Mouse (Mus musculus) adrenal gland, postnatal 14 days (tissue): ENCODE measurements around the gene Gm21876. TPM values are rescaled to one million over a fixed set of nuclear protein-coding genes. Genes with fewer than 3 reads are reported as not detected.
"Not testable (repeated sequence)": the region's sequence is repeated elsewhere in the genome, so short reads cannot be mapped to it uniquely, and the experiment has no call there.

Experiments
- DNase-seq: peaks from one replicate; pipeline ENCODE4 v3.0.0; 2021; ENCODE audit warnings: mixed read lengths
- long read RNA-seq, 2 experiments: library from polyadenylated mRNA; stranded (forward); transcript quantifications; one replicate each; pipeline ENCODE4 v2.0.0; 2021
- total RNA-seq: library from RNA; stranded (reverse); gene quantifications from 2 replicates; pipeline ENCODE4 v1.2.3, GENCODE M21; 2021

Gm21876 gene
- not detected in 2 replicates for total RNA-seq
- long read RNA-seq, experiment 1 = 0 reads
- long read RNA-seq, experiment 2 = 0 reads

GRCm38 (mm10) chrX:21175553-21175952 lies at the start of gene Gm21876:
TSS of gene Gm21876 (minus strand) at chrX:21175653.
- DNase-seq = no peak

GRCm38 (mm10) chrX:21220422-21220821 lies 45.0 kb upstream of the Gm21876 start:
- DNase-seq = no peak

GRCm38 (mm10) chrX:21146675-21147074 lies 28.8 kb downstream of the Gm21876 start:
- not testable (repeated sequence) for DNase-seq

Other genes starting within 250 kb of the Gm21876 start
- gene Cfp, start 244.1 kb downstream of the Gm21876 start, total RNA-seq = 15.1 and 20.4 TPM in 2 replicates
- gene Elk1, start 225.0 kb downstream of the Gm21876 start, total RNA-seq = 13.1 and 14.4 TPM in 2 replicates
- 37.8 and 40.2 TPM in 2 replicates for gene Uxt, start 213.6 kb downstream of the Gm21876 start, total RNA-seq
- 7.0 and 9.9 TPM in 2 replicates for gene Zfp182, start 113.3 kb downstream of the Gm21876 start, total RNA-seq
- gene Spaca5, start 107.2 kb downstream of the Gm21876 start, total RNA-seq = not detected in 2 replicates
- gene Zfp300, start 86.1 kb downstream of the Gm21876 start, total RNA-seq = 1.7 and 2.5 TPM in 2 replicates
- not detected in 2 replicates for gene Ssxa1, start 59.8 kb downstream of the Gm21876 start, total RNA-seq